Mouse (Mus musculus) erythroblast, embryonic 14.5 days (primary cell): ENCODE results near the gene Pnpla2. TPM values are rescaled to one million over a fixed set of nuclear protein-coding genes. Genes with fewer than 3 reads are reported as not detected.
A peak's percentile ranks its signal among the peaks of the same experiment; 100 is the strongest.

Experiments used
- H3K27me3 ChIP-seq: 2 replicates; pipeline ENCODE4 v1.6.1; 2012; ENCODE audit warnings: inconsistent platforms; ENCODE audit not compliant: control insufficient read depth
- H3K36me3 ChIP-seq: 2 replicates; pipeline ENCODE4 v1.6.1; 2012; ENCODE audit warnings: mild to moderate bottlenecking, inconsistent platforms; ENCODE audit not compliant: control insufficient read depth
- H3K4me1 ChIP-seq: 2 replicates; pipeline ENCODE4 v1.6.1; 2012; ENCODE audit warnings: inconsistent platforms; ENCODE audit not compliant: control insufficient read depth
- H3K4me3 ChIP-seq: replicated peaks from 2 replicates; pipeline ENCODE3; 2012; ENCODE audit warnings: moderate library complexity, mild to moderate bottlenecking, inconsistent platforms
- H3K9me3 ChIP-seq: 2 replicates; pipeline ENCODE4 v1.6.1; 2012; ENCODE audit warnings: low read length, inconsistent platforms, mixed read lengths; ENCODE audit not compliant: control insufficient read depth
- GATA1 ChIP-seq: IDR thresholded peaks from 2 replicates; pipeline ENCODE4 v1.6.1; 2012; ENCODE audit warnings: low read length, inconsistent platforms, mixed read lengths
- TAL1 ChIP-seq: IDR thresholded peaks from 3 replicates; pipeline ENCODE4 v1.6.1; 2012; ENCODE audit warnings: low read length, inconsistent platforms, mixed read lengths
- polyA plus RNA-seq: library from polyadenylated mRNA; stranded (reverse); fragments of >175 nt; gene quantifications from 2 replicates; pipeline ENCODE4 v1.2.3, GENCODE M21; 2012

Gene Pnpla2
- polyA plus RNA-seq, 1 experiment, result 3.0 TPM

DNA sequence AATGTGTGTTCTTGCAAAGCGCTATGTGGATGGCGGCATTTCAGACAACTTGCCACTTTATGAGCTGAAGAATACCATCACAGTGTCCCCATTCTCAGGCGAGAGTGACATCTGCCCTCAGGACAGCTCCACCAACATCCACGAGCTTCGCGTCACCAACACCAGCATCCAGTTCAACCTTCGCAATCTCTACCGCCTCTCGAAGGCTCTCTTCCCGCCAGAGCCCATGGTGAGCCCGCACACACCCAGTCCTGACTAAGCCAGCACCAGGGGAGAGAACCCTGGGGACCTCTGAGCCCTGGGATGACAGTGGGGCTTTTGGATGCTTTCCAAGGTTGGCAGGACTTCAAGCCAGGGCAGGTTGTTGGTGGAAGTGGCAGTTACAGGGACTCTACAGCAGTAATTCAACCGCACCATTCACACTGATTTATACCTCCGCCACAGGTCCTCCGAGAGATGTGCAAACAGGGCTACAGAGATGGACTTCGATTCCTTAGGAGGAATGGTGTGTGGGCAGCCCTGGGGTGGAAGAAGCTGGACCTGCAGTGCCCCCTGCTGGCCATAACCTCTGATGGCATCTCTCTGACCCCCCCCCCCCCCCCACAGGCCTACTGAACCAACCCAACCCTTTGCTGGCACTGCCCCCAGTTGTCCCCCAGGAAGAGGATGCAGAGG, 3.1 kb downstream of the Pnpla2 start:
- Histone ChIP-seq H3K9me3 (peaks cover 7% of the 10 kb centered on the region; the same call in 1 of the 2 replicates), H3K36me3 (peaks cover 19% of the 10 kb centered on the region), H3K4me3 (no peak overlapping the region), H3K27me3 (peaks cover 41% of the 10 kb centered on the region), H3K4me1 (peaks cover 40% of the 10 kb centered on the region)
- no peak for TF ChIP-seq TAL1
- no peak for TF ChIP-seq GATA1

- peaks cover 38% of the 10 kb centered on the region for H3K4me1 ChIP-seq
Observed at GRCm38 (mm10) chr7:141458661-141459060, 3.7 kb downstream of the Pnpla2 start.

GRCm38 (mm10) chr7:141459301-141459711, 4.3 kb downstream of the Pnpla2 start:
- peaks cover 16% of the 10 kb centered on the region for H3K36me3 ChIP-seq
- H3K4me1 ChIP-seq, result peaks cover 36% of the 10 kb centered on the region
- H3K9me3 ChIP-seq, result peaks cover 8% of the 10 kb centered on the region; the same call in 1 of the 2 replicates
- no peak overlapping the region for H3K4me3 ChIP-seq
- H3K27me3 ChIP-seq, result peaks cover 53% of the 10 kb centered on the region
- TF ChIP-seq GATA1 (no peak), TAL1 (no peak)

More at GRCm38 (mm10) chr7:141458661-141459060, 3.7 kb downstream of the Pnpla2 start:
- no peak overlapping the region for H3K4me3 ChIP-seq
- H3K36me3 ChIP-seq, result peaks cover 16% of the 10 kb centered on the region
- H3K9me3 ChIP-seq, result peaks cover 7% of the 10 kb centered on the region; the same call in 1 of the 2 replicates
- peaks cover 46% of the 10 kb centered on the region for H3K27me3 ChIP-seq
- no peak for TF ChIP-seq GATA1
- TF ChIP-seq TAL1, result no peak

DNA sequence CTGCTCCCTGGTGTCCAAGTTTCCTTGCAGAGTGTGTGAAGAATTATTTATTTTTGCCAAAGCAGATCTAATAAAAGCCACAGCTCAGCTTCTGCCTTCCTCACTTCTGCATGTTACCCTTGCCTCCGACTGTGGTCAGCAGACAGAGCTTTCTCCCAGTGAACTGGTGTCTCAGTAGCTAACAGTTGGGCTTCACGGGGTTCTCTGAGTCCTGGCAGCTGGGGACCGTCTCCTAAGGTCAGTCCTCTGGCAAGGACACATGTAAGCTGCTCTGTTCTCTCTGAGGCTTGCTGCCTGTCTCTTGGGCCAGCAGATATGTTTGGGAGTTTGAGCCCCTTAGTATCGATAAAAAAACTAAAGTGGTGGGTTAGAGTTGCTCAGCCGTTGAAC, 5.0 kb downstream of the Pnpla2 start:
- H3K27me3 ChIP-seq, result peaks cover 60% of the 10 kb centered on the region
- H3K36me3 ChIP-seq, result peaks cover 16% of the 10 kb centered on the region
- H3K4me3 ChIP-seq, result no peak overlapping the region
- TF ChIP-seq TAL1, result no peak
- TF ChIP-seq GATA1, result no peak
- H3K4me1 ChIP-seq, result peaks cover 35% of the 10 kb centered on the region
- H3K9me3 ChIP-seq, result peaks cover 15% of the 10 kb centered on the region; the same call in 1 of the 2 replicates

DNA sequence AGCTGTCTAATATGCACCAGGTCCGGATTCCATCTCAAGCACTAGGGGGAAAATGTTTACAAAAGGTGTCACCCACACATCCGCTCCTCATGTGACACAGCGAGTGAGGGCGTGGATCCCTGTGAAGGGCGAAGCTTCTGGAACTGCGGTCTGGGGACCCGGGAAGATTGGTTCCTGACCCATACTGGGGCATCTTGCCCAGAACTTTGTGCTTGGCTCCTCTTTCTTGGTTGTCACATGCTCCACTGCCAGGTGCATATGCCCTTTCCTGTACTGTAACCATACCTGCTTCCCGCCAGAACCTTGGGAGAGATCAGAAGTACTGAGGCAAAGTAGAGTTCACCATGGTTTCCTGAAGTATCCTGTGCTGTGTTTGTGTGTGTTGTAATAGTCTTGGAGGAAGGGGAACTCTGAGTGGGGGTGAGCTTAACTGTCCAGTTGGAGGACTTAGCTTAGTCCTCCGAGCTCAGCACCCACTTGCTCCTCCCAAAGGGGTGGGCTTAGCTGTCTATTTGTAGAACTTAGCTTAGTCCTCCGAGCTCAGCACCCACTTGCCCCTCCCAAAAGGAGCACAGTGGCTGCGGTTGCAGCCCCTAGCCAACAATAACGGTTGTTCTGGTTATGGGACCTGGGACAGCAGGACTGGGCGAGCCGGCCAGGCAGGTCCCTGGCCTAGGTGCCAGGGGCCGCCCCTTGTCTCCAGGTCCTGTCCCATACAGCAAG, 5.6 kb downstream of the Pnpla2 start, which contains the start of gene Cracr2b:
Cracr2b (plus strand) TSS at position 704 of the 723 bp plus-strand sequence.
- Histone ChIP-seq H3K4me3 (peak within 1 kb of the TSS; percentile 5), H3K4me1 (peaks cover 34% of the 10 kb centered on the region), H3K36me3 (peaks cover 16% of the 10 kb centered on the region), H3K27me3 (peaks cover 65% of the 10 kb centered on the region), H3K9me3 (peaks cover 16% of the 10 kb centered on the region; the same call in 1 of the 2 replicates)
- no peak for TF ChIP-seq TAL1
- no peak for TF ChIP-seq GATA1

GRCm38 (mm10) chr7:141461521-141462332, 6.7 kb downstream of the Pnpla2 start:
- H3K4me3 ChIP-seq, result peak overlapping the region; percentile 5
- peaks cover 28% of the 10 kb centered on the region for H3K4me1 ChIP-seq
- TF ChIP-seq TAL1, result no peak
- no peak for TF ChIP-seq GATA1
- H3K36me3 ChIP-seq, result peaks cover 16% of the 10 kb centered on the region
- H3K9me3 ChIP-seq, result peaks cover 16% of the 10 kb centered on the region; the same call in 1 of the 2 replicates
- peaks cover 77% of the 10 kb centered on the region for H3K27me3 ChIP-seq

DNA sequence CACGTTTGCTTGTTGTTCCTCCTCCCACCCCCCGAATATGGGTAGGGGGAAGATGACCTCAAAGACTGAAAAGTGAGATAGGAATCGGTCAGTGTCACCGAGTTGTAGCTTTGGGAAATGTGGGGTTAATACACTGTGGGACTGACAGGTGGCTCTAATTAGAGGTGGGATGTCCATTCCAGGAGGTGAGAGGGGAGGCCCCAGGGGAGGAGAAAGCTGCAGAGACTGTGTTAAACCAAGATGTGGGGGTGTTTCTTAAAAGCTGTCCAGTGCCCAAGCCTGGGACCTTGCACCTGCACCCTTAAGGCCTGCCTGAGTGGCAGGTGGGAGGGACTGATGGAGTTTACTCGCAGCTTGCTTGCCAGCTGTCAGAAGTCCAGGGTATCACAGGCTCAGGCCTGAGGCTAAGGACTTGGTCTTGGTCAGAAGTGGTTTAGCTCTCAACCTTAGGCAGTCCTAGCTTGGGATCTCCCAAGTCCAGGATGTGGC, 7.4 kb downstream of the Pnpla2 start:
- Histone ChIP-seq H3K9me3 (peaks cover 16% of the 10 kb centered on the region; the same call in 1 of the 2 replicates), H3K27me3 (peaks cover 79% of the 10 kb centered on the region), H3K4me1 (peaks cover 31% of the 10 kb centered on the region), H3K4me3 (no peak overlapping the region), H3K36me3 (peaks cover 15% of the 10 kb centered on the region)
- TF ChIP-seq GATA1 (no peak), TAL1 (no peak)

GRCm38 (mm10) chr7:141463824-141464602, 9.0 kb downstream of the Pnpla2 start:
- TF ChIP-seq TAL1 (no peak), GATA1 (no peak)
- H3K4me1 ChIP-seq, result peaks cover 41% of the 10 kb centered on the region

More at GRCm38 (mm10) chr7:141463824-141464602, 9.0 kb downstream of the Pnpla2 start:
- Histone ChIP-seq H3K36me3 (peaks cover 12% of the 10 kb centered on the region), H3K9me3 (peaks cover 16% of the 10 kb centered on the region; the same call in 1 of the 2 replicates), H3K4me3 (no peak overlapping the region), H3K27me3 (peaks cover 79% of the 10 kb centered on the region)
